Mouse (Mus musculus): ENCODE results near the gene Bicdl2.

The Bicdl2 gene

GRCm38 (mm10) chr17:23674271-23674952 lies 14.1 kb downstream of the Bicdl2 start:
- no peak for DNase-seq (ENCODE audit: low read depth in 1 of 2, low spot score in 2 of 2)

- no peak for DNase-seq (ENCODE audit: low read depth in 1 of 2, low spot score in 2 of 2)
Measured at GRCm38 (mm10) chr17:23675127-23675526, 14.8 kb downstream of the Bicdl2 start.

GRCm38 (mm10) chr17:23675564-23676281 lies 15.4 kb downstream of the Bicdl2 start:
- peak; percentile 41 to 53 for DNase-seq (ENCODE audit: low read depth in 1 of 2, low spot score in 2 of 2)

- DNase-seq (ENCODE audit: low read depth in 1 of 2, low spot score in 2 of 2) = no peak
Measured at GRCm38 (mm10) chr17:23676473-23677031, 16.2 kb downstream of the Bicdl2 start.

GRCm38 (mm10) chr17:23677236-23677679 lies 17.0 kb downstream of the Bicdl2 start, which contains the start of gene Tnfrsf12a:
Gene Tnfrsf12a, minus strand, starts transcription at chr17:23677468.
- DNase-seq (ENCODE audit: low read depth in 1 of 2, low spot score in 2 of 2) = peak; percentile 42 to 79

- no peak for DNase-seq (ENCODE audit: low read depth in 1 of 2, low spot score in 2 of 2)
Measured at GRCm38 (mm10) chr17:23679127-23679835, 19.0 kb downstream of the Bicdl2 start, which contains the start of gene Cldn6. Gene Cldn6, plus strand, starts transcription at chr17:23679249.

- DNase-seq (ENCODE audit: low read depth in 1 of 2, low spot score in 2 of 2) = no peak
Measured at GRCm38 (mm10) chr17:23680336-23680735, 20.0 kb downstream of the Bicdl2 start.

- DNase-seq (ENCODE audit: low read depth in 1 of 2, low spot score in 2 of 2) = no peak
Measured at GRCm38 (mm10) chr17:23681086-23681485, 20.8 kb downstream of the Bicdl2 start.

- DNase-seq (ENCODE audit: low read depth in 1 of 2, low spot score in 2 of 2) = no peak
Measured at GRCm38 (mm10) chr17:23682092-23682491, 21.8 kb downstream of the Bicdl2 start.

GRCm38 (mm10) chr17:23682530-23682929 lies 22.2 kb downstream of the Bicdl2 start:
- DNase-seq (ENCODE audit: low read depth in 1 of 2, low spot score in 2 of 2) = no peak

- DNase-seq (ENCODE audit: low read depth in 1 of 2, low spot score in 2 of 2) = no peak
Measured at GRCm38 (mm10) chr17:23683226-23683625, 22.9 kb downstream of the Bicdl2 start.

- DNase-seq (ENCODE audit: low read depth in 1 of 2, low spot score in 2 of 2) = no peak
Measured at GRCm38 (mm10) chr17:23683856-23684672, 23.8 kb downstream of the Bicdl2 start, which contains the start of gene Cldn9. Gene Cldn9, minus strand, starts transcription at chr17:23684026.

GRCm38 (mm10) chr17:23694491-23694890 lies 34.2 kb downstream of the Bicdl2 start:
- DNase-seq (ENCODE audit: low read depth in 1 of 2, low spot score in 2 of 2) = no peak

GRCm38 (mm10) chr17:23695801-23696200 lies 35.5 kb downstream of the Bicdl2 start:
- DNase-seq (ENCODE audit: low read depth in 1 of 2, low spot score in 2 of 2) = no peak

GRCm38 (mm10) chr17:23699131-23700077 lies 39.1 kb downstream of the Bicdl2 start:
- no peak for DNase-seq (ENCODE audit: low read depth in 1 of 2, low spot score in 2 of 2)

- DNase-seq (ENCODE audit: low read depth in 1 of 2, low spot score in 2 of 2) = peak; percentile 64 to 74
Measured at GRCm38 (mm10) chr17:23700079-23700478, 39.8 kb downstream of the Bicdl2 start.

- DNase-seq (ENCODE audit: low read depth in 1 of 2, low spot score in 2 of 2) = no peak
Measured at GRCm38 (mm10) chr17:23703301-23703700, 43.0 kb downstream of the Bicdl2 start.

GRCm38 (mm10) chr17:23704741-23705140 lies 44.4 kb downstream of the Bicdl2 start:
- no peak for DNase-seq (ENCODE audit: low read depth in 1 of 2, low spot score in 2 of 2)

- no peak for DNase-seq (ENCODE audit: low read depth in 1 of 2, low spot score in 2 of 2)
Measured at GRCm38 (mm10) chr17:23705525-23706104, 45.3 kb downstream of the Bicdl2 start.
